Mouse (Mus musculus) heart, embryonic 12.5 days (tissue): ENCODE measurements around the gene Ercc8. TPM values are rescaled to one million over a fixed set of nuclear protein-coding genes. Genes with fewer than 3 reads are reported as not detected.

Source experiments
- ATAC-seq: fragments of 200-750 bp; cut with Nextera tagmentation; 2 replicates; pipeline ENCODE4 v1.8.0; 2017; ENCODE audit warnings: moderate TSS enrichment, moderate library complexity; ENCODE audit not compliant: insufficient number of reproducible peaks, low FRiP score
- H3K27ac ChIP-seq: fragments of 300-500 bp; sonication (generic); 2 replicates; pipeline ENCODE4 v1.5.1; 2016; ENCODE audit warnings: mild to moderate bottlenecking, moderate library complexity; ENCODE audit not compliant: poor library complexity, severe bottlenecking
- H3K27me3 ChIP-seq: fragments of 300-500 bp; sonication (generic); replicated peaks from 2 replicates; pipeline ENCODE4 v1.6.1; 2016; ENCODE audit warnings: mild to moderate bottlenecking, moderate library complexity
- H3K36me3 ChIP-seq: fragments of 300-500 bp; sonication (generic); 2 replicates; pipeline ENCODE4 v1.6.1; 2016; ENCODE audit warnings: mild to moderate bottlenecking, moderate library complexity
- H3K4me1 ChIP-seq: fragments of 300-500 bp; sonication (generic); replicated peaks from 2 replicates; pipeline ENCODE4 v1.6.1; 2016; ENCODE audit warnings: mild to moderate bottlenecking
- H3K4me2 ChIP-seq: fragments of 300-500 bp; sonication (generic); 2 replicates; pipeline ENCODE4 v1.6.1; 2016; ENCODE audit warnings: mild to moderate bottlenecking, moderate library complexity
- H3K4me3 ChIP-seq: fragments of 300-500 bp; sonication (generic); 2 replicates; pipeline ENCODE4 v1.5.1; 2016; ENCODE audit warnings: mild to moderate bottlenecking
- H3K9ac ChIP-seq: fragments of 300-500 bp; sonication (generic); 2 replicates; pipeline ENCODE4 v1.6.1; 2016; ENCODE audit warnings: mild to moderate bottlenecking, moderate library complexity
- H3K9me3 ChIP-seq: fragments of 300-500 bp; sonication (generic); replicated peaks from 2 replicates; pipeline ENCODE4 v1.6.1; 2016; ENCODE audit warnings: mild to moderate bottlenecking, moderate library complexity
- WGBS: fragments of 180-500 bp; shearing (Covaris S2); methylation state at CpG from one replicate; pipeline ENCODE4 v1.1.7; 2016; 5-methylcytosine and 5-hydroxymethylcytosine counted together
- polyA plus RNA-seq: library from polyadenylated mRNA; unstranded; fragments of >200 nt; fragmentation: Nextera tagmentation; extraction: Ambion mirVana; gene quantifications from 2 replicates; pipeline ENCODE4 v1.2.1, GENCODE M21; 2016

The Ercc8 gene
- polyA plus RNA-seq, 1 experiment from 2014 or later, result 12.5 TPM

- H3K9me3 ChIP-seq, result no peaks in the 10 kb centered on the region
- peaks cover 13% of the 10 kb centered on the region; the same call in 1 of the 2 replicates for H3K27me3 ChIP-seq
- H3K4me1 ChIP-seq, result no peaks in the 10 kb centered on the region
- H3K4me3 ChIP-seq, result no peak overlapping the region
- 65% methylated on average over 3 of the region's 3 CpGs for WGBS
- no peaks in the 10 kb centered on the region for H3K36me3 ChIP-seq
- no peak overlapping the region for H3K9ac ChIP-seq
- no peak overlapping the region for H3K27ac ChIP-seq
- H3K4me2 ChIP-seq, result no peak overlapping the region
- no peak for ATAC-seq
Observed at GRCm38 (mm10) chr13:108229191-108229590, 70.7 kb downstream of the Ercc8 start.

GRCm38 (mm10) chr13:108229634-108230330 is 71.3 kb downstream of the Ercc8 start:
- H3K9me3 ChIP-seq, result no peaks in the 10 kb centered on the region
- no peaks in the 10 kb centered on the region for H3K4me1 ChIP-seq
- 79% methylated on average over 6 of the region's 6 CpGs for WGBS
- no peak overlapping the region for H3K27ac ChIP-seq
- H3K27me3 ChIP-seq, result peaks cover 13% of the 10 kb centered on the region; the same call in 1 of the 2 replicates
- no peaks in the 10 kb centered on the region for H3K36me3 ChIP-seq
- no peak for ATAC-seq
- H3K9ac ChIP-seq, result no peak overlapping the region
- H3K4me3 ChIP-seq, result no peak overlapping the region
- H3K4me2 ChIP-seq, result no peak overlapping the region

- Histone ChIP-seq H3K4me1 (no peaks in the 10 kb centered on the region), H3K4me2 (no peak overlapping the region), H3K27ac (no peak overlapping the region), H3K27me3 (peaks cover 7% of the 10 kb centered on the region), H3K4me3 (no peak overlapping the region), H3K36me3 (no peaks in the 10 kb centered on the region), H3K9ac (no peak overlapping the region), H3K9me3 (no peaks in the 10 kb centered on the region)
- WGBS, result 52% methylated on average over 4 of the region's 4 CpGs
- ATAC-seq, result no peak
Observed at GRCm38 (mm10) chr13:108240012-108240411, 81.5 kb downstream of the Ercc8 start.

GRCm38 (mm10) chr13:108241715-108242114 is 83.2 kb downstream of the Ercc8 start:
- peaks cover 7% of the 10 kb centered on the region for H3K27me3 ChIP-seq
- H3K9me3 ChIP-seq, result no peaks in the 10 kb centered on the region
- H3K27ac ChIP-seq, result no peak overlapping the region
- no peak for ATAC-seq
- 52% methylated on average over 5 of the region's 5 CpGs for WGBS
- H3K4me1 ChIP-seq, result no peaks in the 10 kb centered on the region
- H3K36me3 ChIP-seq, result no peaks in the 10 kb centered on the region
- no peak overlapping the region for H3K4me2 ChIP-seq
- H3K4me3 ChIP-seq, result no peak overlapping the region
- no peak overlapping the region for H3K9ac ChIP-seq

Other genes with a start within 250 kb of the Ercc8 start
- gene Smim15, start 114.3 kb upstream of the Ercc8 start, polyA plus RNA-seq, result 26.5 and 29.4 TPM in 2 replicates
- gene Ndufaf2, start 108 bp upstream of the Ercc8 start, polyA plus RNA-seq, result 62.3 and 64.0 TPM in 2 replicates
- 1.3 and 1.5 TPM in 2 replicates for gene Elovl7, start 55.7 kb downstream of the Ercc8 start, polyA plus RNA-seq
- gene Depdc1b, start 157.6 kb downstream of the Ercc8 start, polyA plus RNA-seq, result 5.3 and 5.8 TPM in 2 replicates